Mouse (Mus musculus) stomach, embryonic 16.5 days (tissue): ENCODE results near the gene Acot4. TPM values are rescaled to one million over a fixed set of nuclear protein-coding genes. Genes with fewer than 3 reads are reported as not detected.
"Not testable (repeated sequence)": the region's sequence is repeated elsewhere in the genome, so short reads cannot be mapped to it uniquely, and the experiment has no call there.

Experiments used
- ATAC-seq: fragments of 200-750 bp; cut with Nextera tagmentation; 2 replicates; pipeline ENCODE4 v1.8.0; 2017; ENCODE audit warnings: moderate number of reproducible peaks, moderate TSS enrichment; ENCODE audit not compliant: insufficient read depth, low FRiP score
- H3K27ac ChIP-seq: fragments of 300-500 bp; sonication (generic); 2 replicates; pipeline ENCODE4 v1.5.1; 2014; ENCODE audit warnings: low read length
- H3K27me3 ChIP-seq: fragments of 300-500 bp; sonication (generic); 2 replicates; pipeline ENCODE4 v1.6.1; 2014; ENCODE audit warnings: low read length, control low read depth, mixed read lengths; ENCODE audit not compliant: control insufficient read depth, insufficient read depth
- H3K36me3 ChIP-seq: fragments of 300-500 bp; sonication (generic); 2 replicates; pipeline ENCODE4 v1.6.1; 2014; ENCODE audit warnings: low read length; ENCODE audit not compliant: control insufficient read depth, insufficient read depth
- H3K4me1 ChIP-seq: fragments of 300-500 bp; sonication (generic); 2 replicates; pipeline ENCODE4 v1.6.1; 2014; ENCODE audit warnings: low read length, control low read depth, mixed read lengths; ENCODE audit not compliant: control insufficient read depth, insufficient read depth
- H3K4me2 ChIP-seq: fragments of 300-500 bp; sonication (generic); 2 replicates; pipeline ENCODE4 v1.6.1; 2014; ENCODE audit warnings: low read depth, low read length, mixed read lengths
- H3K4me3 ChIP-seq: fragments of 300-500 bp; sonication (generic); replicated peaks from 2 replicates; pipeline ENCODE4 v1.5.1; 2014; ENCODE audit warnings: mild to moderate bottlenecking, low read length
- H3K9ac ChIP-seq: fragments of 300-500 bp; sonication (generic); 2 replicates; pipeline ENCODE4 v1.6.1; 2014; ENCODE audit warnings: low read length
- H3K9me3 ChIP-seq: fragments of 300-500 bp; sonication (generic); replicated peaks from 2 replicates; pipeline ENCODE4 v1.6.1; 2016; ENCODE audit warnings: low read length, control low read depth; ENCODE audit not compliant: control insufficient read depth
- WGBS: fragments of 180-500 bp; shearing (Covaris S2); extraction: QIAGEN DNeasy Blood & Tissue Kit; methylation state at CpG from one replicate; pipeline ENCODE4 v1.1.7; 2014; 5-methylcytosine and 5-hydroxymethylcytosine counted together
- polyA plus RNA-seq: library from polyadenylated mRNA; unstranded; fragments of >200 nt; fragmentation: Nextera tagmentation; extraction: Ambion mirVana; gene quantifications from 2 replicates; pipeline ENCODE4 v1.2.1, GENCODE M21; 2015

The Acot4 gene
- polyA plus RNA-seq: 1.7 and 2.2 TPM in 2 replicates

DNA sequence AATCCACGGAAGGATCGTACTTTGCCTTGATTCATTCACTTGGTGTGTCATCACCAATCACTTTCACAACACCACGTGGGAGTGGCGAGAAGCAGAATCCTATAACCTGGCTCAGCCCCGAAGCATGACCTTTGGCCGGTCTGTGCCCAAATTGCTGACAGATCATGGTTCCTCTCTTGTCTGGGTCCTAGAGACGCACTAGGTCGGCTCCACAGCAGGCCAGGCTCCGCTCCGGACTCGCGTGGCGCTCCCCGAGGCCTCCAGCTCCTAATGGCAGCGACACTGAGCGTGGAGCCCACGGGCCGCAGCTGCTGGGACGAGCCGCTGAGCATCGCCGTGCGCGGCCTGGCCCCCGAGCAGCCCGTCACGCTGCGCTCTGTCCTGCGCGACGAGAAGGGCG lies at the start of gene Acot4:
Acot4 (plus strand) TSS at position 139 of the 400 bp plus-strand sequence.
- 7% methylated on average over 25 of the region's 32 CpGs for WGBS
- H3K27ac ChIP-seq, H3K27me3 ChIP-seq, H3K9me3 ChIP-seq, H3K4me1 ChIP-seq, H3K36me3 ChIP-seq: not testable (repeated sequence)
- Histone ChIP-seq H3K4me2 (peak within 1 kb of the TSS; percentile 65), H3K9ac (peak within 1 kb of the TSS; percentile 73), H3K4me3 (peak within 1 kb of the TSS; percentile 50)
- ATAC-seq: peak; percentile 40; the same call in 1 of the 2 replicates

DNA sequence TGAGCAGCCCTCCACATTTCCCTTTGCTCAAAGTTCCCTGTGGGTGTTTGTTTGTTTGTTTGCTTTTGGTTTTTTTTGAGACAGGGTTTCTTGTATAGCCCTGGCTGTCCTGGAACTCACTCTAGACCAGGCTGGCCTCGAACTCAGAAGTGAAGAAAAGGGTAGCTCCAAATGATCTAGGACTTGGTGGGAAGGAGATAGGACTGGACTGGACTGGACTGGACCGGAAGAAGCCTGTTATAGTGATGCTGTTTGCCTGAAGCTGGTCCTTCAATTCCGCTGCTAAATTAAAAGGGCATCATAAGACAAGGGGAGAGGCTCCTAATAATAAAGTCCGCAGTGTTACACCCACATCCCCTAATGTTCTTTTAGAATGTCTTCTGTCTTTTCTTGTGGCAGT lies 49.7 kb upstream of the Acot4 start:
- Histone ChIP-seq H3K27me3 (no peaks in the 10 kb centered on the region), H3K36me3 (peaks cover 4% of the 10 kb centered on the region; the same call in 1 of the 2 replicates), H3K27ac (peak overlapping the region; percentile 97; the same call in 1 of the 2 replicates), H3K9me3 (no peaks in the 10 kb centered on the region; the same call in 1 of the 2 replicates), H3K4me2 (peak overlapping the region; percentile 52), H3K9ac (peak overlapping the region; percentile 88), H3K4me1 (peaks cover 3% of the 10 kb centered on the region; the same call in 1 of the 2 replicates), H3K4me3 (peak overlapping the region; percentile 69)
- WGBS: 60% methylated on average over 4 of the region's 4 CpGs
- peak; percentile 8; the same call in 1 of the 2 replicates for ATAC-seq

DNA sequence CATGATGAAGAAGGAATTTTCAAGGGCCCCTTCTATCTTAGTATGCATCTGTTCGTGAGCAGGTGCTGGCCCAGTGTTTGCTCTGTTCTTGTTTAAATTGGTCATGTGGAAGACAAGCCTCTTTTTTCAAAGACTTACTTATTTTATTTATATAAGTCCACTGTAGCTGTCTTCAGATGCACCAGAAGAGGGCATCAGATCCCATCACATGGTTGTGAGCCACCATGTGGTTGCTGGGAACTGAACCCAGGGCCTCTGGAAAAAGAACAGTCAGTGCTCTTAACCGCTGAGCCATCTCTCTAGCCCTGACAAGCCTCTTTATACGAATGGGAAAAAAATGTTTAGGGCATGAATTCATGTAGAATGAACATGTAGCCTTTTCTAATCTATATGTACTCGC lies 48.8 kb upstream of the Acot4 start:
- peaks cover 4% of the 10 kb centered on the region; the same call in 1 of the 2 replicates for H3K36me3 ChIP-seq
- WGBS: 91% methylated on average over 4 of the region's 4 CpGs
- no peaks in the 10 kb centered on the region for H3K27me3 ChIP-seq
- no peak overlapping the region for H3K9ac ChIP-seq
- no peak overlapping the region for H3K4me3 ChIP-seq
- peaks cover 3% of the 10 kb centered on the region; the same call in 1 of the 2 replicates for H3K4me1 ChIP-seq
- no peaks in the 10 kb centered on the region; the same call in 1 of the 2 replicates for H3K9me3 ChIP-seq
- no peak overlapping the region for H3K27ac ChIP-seq
- no peak for ATAC-seq
- H3K4me2 ChIP-seq: no peak overlapping the region

DNA sequence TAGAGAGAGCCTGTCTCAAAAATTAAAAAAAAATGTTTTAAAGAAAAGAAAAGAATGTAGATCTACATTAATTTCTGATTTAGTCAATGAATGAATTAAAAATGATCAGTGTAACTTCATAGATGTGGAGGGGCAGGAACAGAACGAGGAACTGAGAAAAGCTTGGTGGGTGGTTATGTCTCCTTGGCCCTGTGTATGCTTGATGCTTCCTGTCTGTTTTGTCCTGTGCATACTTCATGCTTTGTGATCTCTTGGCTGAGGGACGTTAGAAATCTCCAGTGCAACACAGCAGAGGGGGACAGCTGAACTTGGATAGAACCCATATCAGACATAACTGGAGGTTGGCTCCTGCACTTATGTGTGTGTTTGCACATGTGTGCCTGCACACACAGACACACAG lies 41.0 kb upstream of the Acot4 start:
- no peak overlapping the region for H3K27ac ChIP-seq
- H3K4me2 ChIP-seq: no peak overlapping the region
- ATAC-seq: no peak
- peaks cover 6% of the 10 kb centered on the region for H3K4me1 ChIP-seq
- H3K36me3 ChIP-seq: peaks cover 4% of the 10 kb centered on the region; the same call in 1 of the 2 replicates
- H3K27me3 ChIP-seq: no peaks in the 10 kb centered on the region
- H3K9ac ChIP-seq: no peak overlapping the region
- H3K9me3 ChIP-seq: no peaks in the 10 kb centered on the region
- WGBS: 47% methylated on average over 2 of the region's 2 CpGs
- H3K4me3 ChIP-seq: no peak overlapping the region

DNA sequence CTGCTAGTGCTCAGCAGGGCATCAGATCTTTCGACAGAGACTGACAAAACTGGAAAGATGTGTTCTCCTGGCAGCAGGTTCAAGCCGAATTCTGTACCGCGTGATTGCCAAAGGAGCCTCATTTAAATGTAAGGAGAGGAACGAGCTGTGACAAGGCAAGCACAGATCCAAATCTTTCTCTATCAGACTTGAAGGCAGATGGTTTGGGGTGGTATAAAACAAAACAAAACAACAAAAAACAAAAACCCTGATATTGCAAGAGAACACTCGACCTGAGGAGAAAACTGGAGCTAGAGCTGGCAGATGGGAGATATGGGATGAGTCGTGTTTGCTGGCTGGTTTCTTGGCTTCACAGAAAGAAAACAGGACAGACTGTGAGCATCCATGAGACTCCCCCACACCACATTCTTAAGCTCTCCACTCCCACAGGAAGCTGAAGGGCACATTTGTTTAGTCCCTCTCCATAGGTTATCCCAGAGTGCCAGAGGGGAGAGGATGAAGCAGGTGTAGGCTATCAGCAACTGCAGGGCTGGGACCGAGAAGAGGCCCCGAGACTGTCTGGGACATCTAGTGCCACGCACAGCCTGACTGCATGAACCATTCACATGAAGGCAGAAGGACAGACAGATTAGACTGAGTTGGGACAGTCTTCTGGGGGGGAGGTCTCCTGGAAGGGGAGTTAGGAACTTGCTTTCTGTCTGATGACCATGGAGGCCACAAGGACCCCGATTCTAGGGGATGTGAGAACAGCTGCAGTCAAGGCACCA lies 39.7 kb upstream of the Acot4 start:
- Histone ChIP-seq H3K4me2 (no peak overlapping the region), H3K36me3 (no peaks in the 10 kb centered on the region), H3K27ac (peak overlapping the region; percentile 27; the same call in 1 of the 2 replicates), H3K9me3 (no peaks in the 10 kb centered on the region), H3K9ac (no peak overlapping the region), H3K4me1 (peaks cover 6% of the 10 kb centered on the region), H3K27me3 (no peaks in the 10 kb centered on the region), H3K4me3 (no peak overlapping the region)
- no peak for ATAC-seq
- WGBS: 42% methylated on average over 11 of the region's 11 CpGs

DNA sequence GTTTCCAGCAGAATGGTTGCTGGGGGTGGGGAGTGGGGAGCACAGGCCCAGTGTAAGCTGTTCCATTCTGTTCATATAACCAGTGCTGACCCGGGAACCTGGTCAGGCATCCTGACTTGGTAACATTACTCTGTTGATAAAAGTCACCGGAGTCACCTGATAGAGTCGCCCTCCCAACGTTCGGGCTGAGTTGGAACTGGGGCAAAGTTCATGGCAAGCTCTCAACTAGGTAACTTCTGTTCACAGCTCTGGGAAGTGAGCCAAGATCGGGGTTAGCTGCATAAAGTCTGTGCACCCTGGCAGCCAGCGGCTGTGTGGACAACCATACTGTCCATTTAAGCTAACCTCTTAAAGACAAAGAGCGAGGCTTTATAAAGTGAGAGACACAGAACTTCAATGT lies 38.9 kb upstream of the Acot4 start:
- not testable (repeated sequence) for H3K36me3 ChIP-seq, H3K9ac ChIP-seq, H3K4me1 ChIP-seq, H3K9me3 ChIP-seq, H3K4me2 ChIP-seq, H3K4me3 ChIP-seq, H3K27me3 ChIP-seq
- peak; percentile 87 for ATAC-seq
- H3K27ac ChIP-seq: peak overlapping the region; percentile 52; the same call in 1 of the 2 replicates
- WGBS: 36% methylated on average over 8 of the region's 8 CpGs

DNA sequence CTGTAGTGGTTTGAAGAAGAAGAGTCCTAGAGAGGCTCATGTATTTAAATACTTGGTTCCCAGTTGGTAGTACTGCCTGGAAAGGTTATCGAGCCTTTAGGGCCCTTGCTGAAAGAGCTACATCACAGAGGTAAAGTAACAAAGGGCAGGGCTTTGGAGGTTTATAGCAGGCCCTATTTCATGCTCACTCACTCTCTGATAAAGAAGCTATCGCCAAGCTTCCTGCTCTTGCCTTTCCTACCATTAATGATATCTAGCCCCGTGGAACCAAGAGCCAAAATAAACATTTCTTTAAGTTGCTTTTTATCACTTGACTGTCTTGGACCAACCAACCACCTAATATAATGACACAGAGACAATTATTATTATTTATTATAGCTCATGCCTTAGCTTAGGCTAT lies 37.8 kb upstream of the Acot4 start:
- no peak overlapping the region for H3K27ac ChIP-seq
- H3K27me3 ChIP-seq: no peaks in the 10 kb centered on the region
- no peak overlapping the region for H3K4me2 ChIP-seq
- peaks cover 6% of the 10 kb centered on the region for H3K4me1 ChIP-seq
- 61% methylated on average over 3 of the region's 3 CpGs for whole genome bisulfite sequencing
- H3K36me3 ChIP-seq: no peaks in the 10 kb centered on the region
- H3K9ac ChIP-seq: no peak overlapping the region
- H3K4me3 ChIP-seq: no peak overlapping the region
- no peaks in the 10 kb centered on the region for H3K9me3 ChIP-seq
- no peak for ATAC-seq

DNA sequence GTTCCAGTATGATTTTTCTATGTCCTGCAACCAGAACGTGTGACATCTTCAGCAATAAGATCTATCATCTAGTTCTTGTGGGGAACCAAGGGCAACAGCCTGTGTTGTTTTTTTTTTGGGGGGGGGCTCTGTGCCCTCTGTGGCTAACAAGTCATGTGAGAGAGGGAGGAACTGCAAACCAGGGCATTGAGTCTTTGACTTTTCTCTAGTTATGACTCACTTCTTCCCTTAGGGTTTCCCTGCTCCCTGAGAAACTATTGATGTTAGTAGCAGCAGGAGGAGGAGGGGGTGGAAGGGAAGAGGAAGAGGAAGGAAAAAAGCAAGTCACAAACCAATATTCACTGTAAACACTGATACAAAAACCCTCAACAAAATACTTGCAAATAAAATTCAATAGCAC lies 34.3 kb upstream of the Acot4 start:
- Histone ChIP-seq H3K4me1 (peaks cover 3% of the 10 kb centered on the region; the same call in 1 of the 2 replicates), H3K36me3 (no peaks in the 10 kb centered on the region), H3K4me2 (no peak overlapping the region), H3K4me3 (no peak overlapping the region), H3K27ac (no peak overlapping the region), H3K27me3 (no peaks in the 10 kb centered on the region), H3K9ac (no peak overlapping the region), H3K9me3 (no peaks in the 10 kb centered on the region)
- no peak for ATAC-seq
- whole genome bisulfite sequencing: 82% methylated on average over 1 of the region's 1 CpGs

DNA sequence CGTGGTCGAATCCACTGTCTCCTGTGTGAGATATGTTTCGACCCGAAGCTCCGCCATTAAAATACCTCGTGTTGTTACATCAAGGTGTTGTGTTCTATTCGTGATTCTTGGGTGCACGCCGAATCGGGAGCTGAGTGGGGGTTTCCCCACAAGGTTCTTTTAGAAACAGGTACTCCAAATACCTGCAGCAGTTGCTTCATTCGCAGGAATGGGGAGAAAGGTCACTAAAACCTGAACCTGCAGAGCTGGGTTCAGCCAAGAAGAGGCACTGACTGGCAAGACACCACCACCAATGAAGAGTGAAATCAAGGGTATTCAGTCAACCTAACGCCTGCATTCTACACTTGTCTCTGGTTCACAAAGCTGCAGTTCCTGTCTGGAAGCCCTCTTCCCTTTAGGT lies 29.9 kb upstream of the Acot4 start:
- H3K36me3 ChIP-seq: no peaks in the 10 kb centered on the region
- no peaks in the 10 kb centered on the region for H3K27me3 ChIP-seq
- WGBS: 90% methylated on average over 10 of the region's 12 CpGs
- H3K27ac ChIP-seq: no peak overlapping the region
- H3K4me1 ChIP-seq: no peaks in the 10 kb centered on the region
- H3K4me3 ChIP-seq: no peak overlapping the region
- no peak overlapping the region for H3K9ac ChIP-seq
- no peak for ATAC-seq
- no peaks in the 10 kb centered on the region for H3K9me3 ChIP-seq
- no peak overlapping the region for H3K4me2 ChIP-seq
